Mouse (Mus musculus): ENCODE results near the gene Pcgf2. TPM values are rescaled to one million over a fixed set of nuclear protein-coding genes. Genes with fewer than 3 reads are reported as not detected.
"Not testable (repeated sequence)": the region's sequence is repeated elsewhere in the genome, so short reads cannot be mapped to it uniquely, and the experiment has no call there.

Pcgf2 gene
- total and polyA plus RNA-seq, 2 experiments from 2014 or later, result 1.1 to 7.1 TPM

GRCm38 (mm10) chr11:97659990-97660714 is 40.1 kb downstream of the Pcgf2 start:
- ATAC-seq (ENCODE audit: insufficient read depth, low read depth) (peak; percentile 85), DNase-seq (ENCODE audit: low spot score) (peak; percentile 80)
- Histone ChIP-seq H3K36me3 (replicated peaks; ENCODE audit: control insufficient read depth, insufficient read depth, low read length) (no peaks in the 10 kb centered on the region), H3K4me1 (ENCODE audit: control insufficient read depth, insufficient read depth) (peaks cover 23% of the 10 kb centered on the region), H3K27me3 (ENCODE audit: control insufficient read depth, insufficient read depth, low read length) (no peaks in the 10 kb centered on the region), H3K9ac (replicated peaks; ENCODE audit: low read depth, low read length) (peak overlapping the region; percentile 72), H3K27ac (ENCODE audit: low read depth) (peak overlapping the region; percentile 84), H3K4me3 (ENCODE audit: low read depth, low read length) (peak overlapping the region; percentile 64), H3K4me2 (ENCODE audit: low read depth, low read length) (peak overlapping the region; percentile 84), H3K9me3 (replicated peaks; ENCODE audit: control insufficient read depth, low read length) (no peaks in the 10 kb centered on the region)
- WGBS, result under 1% methylated on average over 64 of the region's 78 CpGs
- TF ChIP-seq CTCF (IDR thresholded peaks at IDR 0.05; ENCODE audit: low read depth), result no peak

- peak overlapping the region; percentile 84 for H3K4me2 ChIP-seq (ENCODE audit: low read depth, low read length)
- H3K9ac ChIP-seq (replicated peaks; ENCODE audit: low read depth, low read length), result peak overlapping the region; percentile 72
- H3K4me1 ChIP-seq (ENCODE audit: control insufficient read depth, insufficient read depth), result peaks cover 23% of the 10 kb centered on the region
- peak overlapping the region; percentile 84 for H3K27ac ChIP-seq (ENCODE audit: low read depth)
- H3K36me3 ChIP-seq (replicated peaks; ENCODE audit: control insufficient read depth, insufficient read depth, low read length), result no peaks in the 10 kb centered on the region
- no peaks in the 10 kb centered on the region for H3K27me3 ChIP-seq (ENCODE audit: control insufficient read depth, insufficient read depth, low read length)
- H3K9me3 ChIP-seq (replicated peaks; ENCODE audit: control insufficient read depth, low read length), result no peaks in the 10 kb centered on the region
- TF ChIP-seq CTCF (IDR thresholded peaks at IDR 0.05; ENCODE audit: low read depth) (no peak), EP300 (IDR thresholded peaks at IDR 0.05; ENCODE audit: low read depth) (no peak)
- WGBS, result 9% methylated on average over 13 of the region's 13 CpGs
- ATAC-seq (ENCODE audit: insufficient read depth, low read depth), result no peak
- peak overlapping the region; percentile 64 for H3K4me3 ChIP-seq (ENCODE audit: low read depth, low read length)
- DNase-seq (ENCODE audit: low spot score), result peak; percentile 25
Observed at GRCm38 (mm10) chr11:97659267-97659989, 40.9 kb downstream of the Pcgf2 start.

- TF ChIP-seq CTCF (IDR thresholded peaks at IDR 0.05; ENCODE audit: low read depth), result no peak
- H3K27me3 ChIP-seq (ENCODE audit: control insufficient read depth, insufficient read depth, low read length), result no peaks in the 10 kb centered on the region
- H3K9ac ChIP-seq (replicated peaks; ENCODE audit: low read depth, low read length), result no peak overlapping the region
- H3K4me2 ChIP-seq (ENCODE audit: low read depth, low read length), result peak overlapping the region; percentile 84
- no peaks in the 10 kb centered on the region for H3K9me3 ChIP-seq (replicated peaks; ENCODE audit: control insufficient read depth, low read length)
- no peaks in the 10 kb centered on the region for H3K36me3 ChIP-seq (replicated peaks; ENCODE audit: control insufficient read depth, insufficient read depth, low read length)
- DNase-seq (ENCODE audit: low spot score) (no peak), ATAC-seq (ENCODE audit: insufficient read depth, low read depth) (no peak)
- WGBS, result 32% methylated on average over 11 of the region's 11 CpGs
- peaks cover 23% of the 10 kb centered on the region for H3K4me1 ChIP-seq (ENCODE audit: control insufficient read depth, insufficient read depth)
- peak overlapping the region; percentile 64; the same call in 1 of the 2 replicates for H3K4me3 ChIP-seq (ENCODE audit: low read depth, low read length)
- H3K27ac ChIP-seq (ENCODE audit: low read depth), result peak overlapping the region; percentile 84
Observed at GRCm38 (mm10) chr11:97658751-97659266, 41.5 kb downstream of the Pcgf2 start.

GRCm38 (mm10) chr11:97657967-97658366 is 42.3 kb downstream of the Pcgf2 start:
- not testable (repeated sequence) for DNase-seq (ENCODE audit: low spot score); H3K9me3 ChIP-seq (replicated peaks; ENCODE audit: control insufficient read depth, low read length); H3K36me3 ChIP-seq (replicated peaks; ENCODE audit: control insufficient read depth, insufficient read depth, low read length); H3K27ac ChIP-seq (ENCODE audit: low read depth); H3K27me3 ChIP-seq (ENCODE audit: control insufficient read depth, insufficient read depth, low read length); H3K9ac ChIP-seq (replicated peaks; ENCODE audit: low read depth, low read length); H3K4me2 ChIP-seq (ENCODE audit: low read depth, low read length); H3K4me3 ChIP-seq (ENCODE audit: low read depth, low read length); ATAC-seq (ENCODE audit: insufficient read depth, low read depth)
- H3K4me1 ChIP-seq (ENCODE audit: control insufficient read depth, insufficient read depth), result peaks cover 23% of the 10 kb centered on the region
- 80% methylated on average over 6 of the region's 6 CpGs for WGBS

GRCm38 (mm10) chr11:97657184-97657945 is 42.9 kb downstream of the Pcgf2 start:
- WGBS, result 43% methylated on average over 4 of the region's 6 CpGs
- Histone ChIP-seq H3K27me3 (ENCODE audit: control insufficient read depth, insufficient read depth, low read length) (no peaks in the 10 kb centered on the region), H3K4me2 (ENCODE audit: low read depth, low read length) (no peak overlapping the region), H3K27ac (ENCODE audit: low read depth) (no peak overlapping the region), H3K36me3 (replicated peaks; ENCODE audit: control insufficient read depth, insufficient read depth, low read length) (no peaks in the 10 kb centered on the region), H3K4me3 (ENCODE audit: low read depth, low read length) (no peak overlapping the region), H3K9me3 (replicated peaks; ENCODE audit: control insufficient read depth, low read length) (no peaks in the 10 kb centered on the region), H3K4me1 (ENCODE audit: control insufficient read depth, insufficient read depth) (peaks cover 23% of the 10 kb centered on the region), H3K9ac (replicated peaks; ENCODE audit: low read depth, low read length) (no peak overlapping the region)
- ATAC-seq (ENCODE audit: insufficient read depth, low read depth), result no peak
- no peak for DNase-seq (ENCODE audit: low spot score)
- no peak for TF ChIP-seq CTCF (IDR thresholded peaks at IDR 0.05; ENCODE audit: low read depth)
